35 mouse cellular contexts compared by ENCODE assay signal in the genomic region with DNA sequence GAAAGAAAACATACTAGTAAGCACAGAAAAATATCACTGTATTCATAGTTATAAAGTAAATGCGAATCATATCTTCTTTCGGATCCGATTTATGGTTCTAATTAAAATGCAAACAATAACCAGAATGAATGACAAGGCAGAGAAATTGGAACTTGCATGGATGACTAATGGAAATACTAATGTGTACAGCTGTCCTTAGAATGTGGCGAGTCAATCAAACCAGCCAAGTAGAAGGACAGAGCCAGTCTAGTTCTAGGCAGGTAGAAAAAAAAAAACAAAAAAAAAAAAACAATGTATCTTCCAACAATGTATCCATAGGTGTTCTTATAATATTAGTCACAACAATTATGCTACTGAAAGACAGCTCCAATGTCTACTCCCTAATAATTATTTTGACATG.
"Had no signal": no experiment of that assay in that cellular context is flagged by ENCODE, and none has a peak within 500 bp of the region (broad histone marks: within the 10 kb centered on the region; RNA-seq: fewer than 3 reads in every experiment).

No protein-coding gene starts in this region.

- H3K4me3 ChIP-seq: heart, embryonic 10.5 days; heart, embryonic 12.5 days; heart, embryonic 13.5 days; heart, embryonic 15.5 days; hindbrain, embryonic 10.5 days; hindbrain, embryonic 12.5 days; hindbrain, embryonic 13.5 days; hindbrain, embryonic 15.5 days; intestine, embryonic 15.5 days; kidney, embryonic 15.5 days; layer of hippocampus, adult 2 months; left cerebral cortex, adult 2 months had no signal

- ATAC-seq: hindbrain, embryonic 16.5 days; hindbrain, postnatal 0 days; inflammation-experienced regulatory T-cells, adult 6 months; intestine, embryonic 15.5 days; intestine, embryonic 16.5 days; intestine, postnatal 0 days had no signal

- H3K36me3 ChIP-seq: heart, embryonic 15.5 days; hindbrain, embryonic 12.5 days; hindbrain, embryonic 15.5 days; intestine, embryonic 15.5 days had no signal

- H3K4me1 ChIP-seq: heart, embryonic 10.5 days; heart, embryonic 12.5 days; heart, embryonic 13.5 days; heart, embryonic 15.5 days; hindbrain, embryonic 10.5 days; hindbrain, embryonic 12.5 days; hindbrain, embryonic 15.5 days; intestine, embryonic 15.5 days; kidney, embryonic 15.5 days had no signal

- H3K9me3 ChIP-seq: heart, embryonic 10.5 days; heart, embryonic 12.5 days; heart, embryonic 13.5 days; heart, embryonic 15.5 days; hindbrain, embryonic 10.5 days; hindbrain, embryonic 12.5 days; hindbrain, embryonic 13.5 days; hindbrain, embryonic 15.5 days; intestine, embryonic 15.5 days; kidney, embryonic 15.5 days had no signal

- H3K27ac ChIP-seq: heart, embryonic 10.5 days; heart, embryonic 13.5 days; heart, embryonic 15.5 days; hindbrain, embryonic 10.5 days; hindbrain, embryonic 12.5 days; hindbrain, embryonic 13.5 days; hindbrain, embryonic 14.5 days; hindbrain, embryonic 15.5 days; hindbrain, postnatal 0 days; intestine, embryonic 15.5 days; kidney, embryonic 15.5 days; kidney, postnatal 0 days; layer of hippocampus, adult 2 months; left cerebral cortex, adult 2 months had no signal

- H3K9ac ChIP-seq: heart, embryonic 12.5 days; heart, embryonic 13.5 days; heart, embryonic 15.5 days; hindbrain, embryonic 12.5 days; hindbrain, embryonic 13.5 days; hindbrain, embryonic 14.5 days; hindbrain, embryonic 15.5 days; intestine, embryonic 15.5 days; kidney, embryonic 15.5 days had no signal

- DNase-seq: heart, postnatal 14 days; heart, postnatal 36 days; heart, postnatal 4 days; kidney, adult 11 months; kidney, adult 18-20 months; kidney, adult 2 months; kidney, adult 8-10 months; kidney, adult 9 months; kidney, postnatal 10 days; kidney, postnatal 14 days; kidney, postnatal 25 days; kidney, postnatal 36 days; kidney, postnatal 4 days; layer of hippocampus, adult 9-11 months; layer of hippocampus, postnatal 36 days had no signal

- H3K27me3 ChIP-seq: heart, embryonic 12.5 days; heart, embryonic 13.5 days; heart, embryonic 15.5 days; hindbrain, embryonic 12.5 days; hindbrain, embryonic 13.5 days; hindbrain, embryonic 15.5 days; intestine, embryonic 15.5 days; kidney, embryonic 15.5 days had no signal

- H3K4me2 ChIP-seq: heart, embryonic 11.5 days; heart, embryonic 12.5 days; heart, embryonic 13.5 days; heart, embryonic 15.5 days; hindbrain, embryonic 12.5 days; hindbrain, embryonic 13.5 days; hindbrain, embryonic 14.5 days; hindbrain, embryonic 15.5 days; intestine, embryonic 15.5 days; kidney, embryonic 15.5 days had no signal
